Mouse (Mus musculus) bone marrow macrophage, adult 2 months (primary cell): ENCODE data around the gene Gm49394. TPM values are rescaled to one million over a fixed set of nuclear protein-coding genes. Genes with fewer than 3 reads are reported as not detected.

Source experiments
- H3K27ac ChIP-seq: 2 replicates; pipeline ENCODE4 v1.5.1; 2012; ENCODE audit warnings: low read depth, low read length; ENCODE audit not compliant: insufficient read depth
- H3K4me1 ChIP-seq: 2 replicates; pipeline ENCODE4 v1.6.1; 2012; ENCODE audit warnings: low read length; ENCODE audit not compliant: control insufficient read depth, insufficient read depth
- H3K4me3 ChIP-seq: 2 replicates; pipeline ENCODE4 v1.5.1; 2012; ENCODE audit warnings: mild to moderate bottlenecking, low read length, moderate library complexity; ENCODE audit not compliant: insufficient read depth
- CTCF ChIP-seq: IDR thresholded peaks from 2 replicates; pipeline ENCODE4 v1.5.1; 2012; ENCODE audit warnings: low read depth, mild to moderate bottlenecking, low read length, moderate library complexity
- POLR2A ChIP-seq: IDR thresholded peaks from 2 replicates; pipeline ENCODE4 v1.6.1; 2012; ENCODE audit warnings: mild to moderate bottlenecking, low read depth, low read length, borderline replicate concordance
- polyA plus RNA-seq: library from polyadenylated mRNA; stranded (reverse); fragments of >200 nt; gene quantifications from 2 replicates; pipeline ENCODE4 v1.2.4, GENCODE M21; 2012; ENCODE audit not compliant: missing spikeins, insufficient read depth, insufficient read length

The Gm49394 gene
- polyA plus RNA-seq, 1 experiment = not detected

- Histone ChIP-seq H3K4me3 (no peak overlapping the region), H3K4me1 (no peaks in the 10 kb centered on the region), H3K27ac (no peak overlapping the region)
- TF ChIP-seq POLR2A = no peak
- no peak for TF ChIP-seq CTCF
Observed at GRCm38 (mm10) chr7:142659181-142659681, 10.5 kb downstream of the Gm49394 start.

DNA sequence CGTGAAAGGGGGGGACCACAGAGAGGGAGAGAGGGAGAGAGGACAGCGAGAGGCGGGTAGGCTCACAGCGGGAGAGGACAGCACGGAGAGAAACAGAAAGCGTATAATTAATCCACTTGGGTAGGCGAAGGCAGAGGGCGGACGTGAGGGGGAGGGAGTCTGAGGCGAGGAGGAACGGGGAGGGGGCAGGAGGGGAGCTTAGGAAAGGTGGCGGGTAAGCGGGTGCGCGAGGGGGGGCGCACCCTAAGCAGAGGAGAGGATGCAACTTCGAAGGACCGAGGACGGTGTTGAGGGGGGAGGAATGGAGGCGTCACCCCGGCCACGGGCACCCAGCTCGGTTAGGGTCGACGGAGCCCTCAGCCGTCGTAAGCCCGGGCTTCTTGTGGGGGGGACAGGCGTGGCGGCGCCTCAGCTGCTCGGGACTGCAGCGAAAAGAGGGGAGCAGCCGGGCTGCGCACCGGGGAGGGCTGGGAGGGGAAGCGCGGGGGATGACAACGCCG lies 11.0 kb downstream of the Gm49394 start:
- Histone ChIP-seq H3K4me1 (no peaks in the 10 kb centered on the region), H3K4me3 (peak overlapping the region; percentile 33), H3K27ac (no peak overlapping the region)
- TF ChIP-seq CTCF (no peak), POLR2A (no peak)

DNA sequence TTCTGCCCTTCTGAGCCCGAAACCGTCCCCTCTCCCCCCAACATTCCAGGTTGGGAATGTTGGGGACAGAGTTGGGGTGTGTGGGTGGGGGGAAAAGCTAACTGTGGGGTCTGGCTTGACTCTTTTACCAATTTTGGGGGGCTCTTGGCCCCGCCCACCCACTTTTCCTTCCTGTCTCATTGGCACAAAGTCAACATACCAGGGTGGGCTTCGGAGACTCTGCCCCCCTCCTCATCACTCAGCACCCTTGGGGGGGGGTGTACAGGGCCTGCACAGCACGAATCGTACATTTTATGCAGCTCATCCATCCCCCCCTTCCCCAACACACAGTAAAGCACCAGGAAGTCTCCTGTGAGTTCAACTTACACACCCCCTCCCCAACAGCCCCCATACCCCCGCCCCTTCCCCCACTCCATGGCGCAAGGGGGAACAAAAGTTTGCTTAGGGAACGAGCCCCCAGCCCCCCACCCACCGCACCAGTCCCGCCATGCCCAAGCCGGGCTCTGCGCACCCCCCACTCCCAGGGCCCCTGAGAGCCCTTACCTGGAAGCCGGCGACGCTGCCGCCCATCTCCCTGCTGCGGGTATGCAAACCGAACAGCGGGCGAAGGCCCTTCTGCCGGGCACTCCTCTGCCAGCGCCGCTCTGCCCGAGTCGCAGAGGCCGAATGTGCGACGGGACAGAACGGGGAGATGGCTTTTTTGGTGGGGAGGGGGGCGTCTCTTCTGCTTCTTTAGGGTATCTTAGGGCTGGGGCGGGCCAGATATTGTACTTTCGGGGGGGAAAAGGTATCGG lies 11.7 kb downstream of the Gm49394 start:
- H3K4me1 ChIP-seq = no peaks in the 10 kb centered on the region
- H3K27ac ChIP-seq = no peak overlapping the region
- H3K4me3 ChIP-seq = peak overlapping the region; percentile 33
- TF ChIP-seq POLR2A = no peak
- TF ChIP-seq CTCF = no peak

GRCm38 (mm10) chr7:142657341-142657791 lies 12.4 kb downstream of the Gm49394 start:
- Histone ChIP-seq H3K4me1 (no peaks in the 10 kb centered on the region), H3K4me3 (no peak overlapping the region), H3K27ac (no peak overlapping the region)
- TF ChIP-seq POLR2A (no peak), CTCF (no peak)

DNA sequence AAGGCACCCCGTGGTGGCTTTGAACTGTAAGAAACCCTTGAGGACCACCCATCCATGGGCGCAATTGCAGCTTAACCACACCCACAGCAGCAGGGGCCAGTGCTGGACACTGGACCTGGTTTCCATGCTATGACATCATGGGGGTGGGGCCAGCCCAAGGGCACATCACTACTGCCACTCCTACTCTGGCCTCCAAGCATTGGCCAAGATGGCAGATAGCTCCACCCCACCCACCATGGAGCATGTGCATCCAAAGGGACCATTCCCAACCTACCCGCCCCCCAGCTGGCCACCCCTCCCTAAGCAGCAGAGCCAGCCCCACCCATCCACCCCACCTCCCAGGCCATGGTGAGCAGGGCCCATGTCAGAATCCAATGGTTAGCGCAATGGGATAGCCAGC lies 13.7 kb downstream of the Gm49394 start:
- no peak overlapping the region for H3K4me3 ChIP-seq
- H3K27ac ChIP-seq = no peak overlapping the region
- H3K4me1 ChIP-seq = no peaks in the 10 kb centered on the region
- TF ChIP-seq POLR2A (no peak), CTCF (no peak)

DNA sequence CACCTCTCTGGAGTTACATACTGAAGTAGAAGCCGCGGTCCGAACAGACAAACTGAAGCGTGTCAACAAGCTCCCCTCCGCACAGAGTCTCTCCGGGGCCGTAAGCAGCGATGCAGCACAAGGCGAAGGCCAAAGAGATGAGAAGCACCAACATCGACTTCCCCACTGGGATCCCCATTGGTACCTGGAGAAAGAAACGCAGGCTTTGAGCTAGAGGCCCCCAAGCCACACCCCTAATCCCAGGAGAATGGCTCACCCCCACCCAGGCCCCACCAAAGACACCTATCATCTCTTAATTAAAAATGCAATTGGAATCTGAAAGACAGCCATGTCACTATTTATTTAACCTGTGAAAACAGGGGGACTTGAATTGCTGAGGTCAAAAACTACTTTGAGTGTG lies 14.1 kb downstream of the Gm49394 start:
- TF ChIP-seq CTCF (no peak), POLR2A (no peak)
- Histone ChIP-seq H3K4me3 (no peak overlapping the region), H3K4me1 (no peaks in the 10 kb centered on the region), H3K27ac (no peak overlapping the region)

- TF ChIP-seq POLR2A (no peak), CTCF (no peak)
- Histone ChIP-seq H3K4me3 (no peak overlapping the region), H3K27ac (no peak overlapping the region), H3K4me1 (no peaks in the 10 kb centered on the region)
Observed at GRCm38 (mm10) chr7:142653726-142654125, 16.0 kb downstream of the Gm49394 start.

- Histone ChIP-seq H3K4me3 (no peak overlapping the region), H3K4me1 (no peaks in the 10 kb centered on the region), H3K27ac (no peak overlapping the region)
- TF ChIP-seq POLR2A (no peak), CTCF (no peak)
Observed at GRCm38 (mm10) chr7:142646676-142647075, 23.1 kb downstream of the Gm49394 start.

DNA sequence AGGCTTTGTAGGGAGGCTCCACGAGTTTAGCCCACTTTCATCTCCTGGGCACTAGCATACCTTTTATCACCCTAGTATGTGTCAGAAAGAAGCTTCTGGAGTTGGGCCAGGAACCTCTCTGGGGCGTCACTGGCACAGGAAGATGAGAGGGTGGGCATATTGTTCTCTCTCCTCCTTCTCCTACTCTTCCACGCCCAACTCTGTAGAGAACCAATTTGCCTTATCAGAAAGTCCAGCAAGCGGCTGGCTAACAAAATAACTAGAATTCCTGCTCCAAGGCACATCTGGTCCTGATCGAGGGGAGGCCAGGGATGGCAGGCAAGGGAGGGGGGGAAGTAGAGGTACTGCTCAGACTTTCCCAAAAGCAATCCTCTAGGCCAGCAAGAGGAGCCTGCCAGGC lies 24.7 kb downstream of the Gm49394 start:
- Histone ChIP-seq H3K4me3 (no peak overlapping the region), H3K27ac (no peak overlapping the region), H3K4me1 (no peaks in the 10 kb centered on the region)
- TF ChIP-seq CTCF (no peak), POLR2A (no peak)

- Histone ChIP-seq H3K4me1 (no peaks in the 10 kb centered on the region), H3K27ac (no peak overlapping the region), H3K4me3 (no peak overlapping the region)
- TF ChIP-seq POLR2A = no peak
- no peak for TF ChIP-seq CTCF
Observed at GRCm38 (mm10) chr7:142636178-142636577, 33.6 kb downstream of the Gm49394 start.

- Histone ChIP-seq H3K4me1 (no peaks in the 10 kb centered on the region), H3K27ac (no peak overlapping the region), H3K4me3 (no peak overlapping the region)
- TF ChIP-seq CTCF (no peak), POLR2A (no peak)
Observed at GRCm38 (mm10) chr7:142630691-142631090, 39.1 kb downstream of the Gm49394 start.
